Mouse (Mus musculus) liver, embryonic 14.5 days (tissue): ENCODE measurements at regions not wholly inside any gene's neighbourhood (a gene's known extent, or its start where the extent isn't known, plus 50 kb on each side); places are given as distances from the start of the nearest gene placed in this dataset.

Source experiments
- ATAC-seq: fragments of 200-750 bp; cut with Nextera tagmentation; 2 replicates; pipeline ENCODE4 v1.8.0; 2017; ENCODE audit warnings: moderate number of reproducible peaks, mild to moderate bottlenecking, moderate library complexity; ENCODE audit not compliant: insufficient read depth
- DNase-seq, 3 experiments: peaks; one replicate each; pipeline ENCODE4 v3.0.0-alpha.2; 2012 to 2013; ENCODE audit warnings: low read depth in 3 of 3, low spot score in 3 of 3
- H3K27ac ChIP-seq: fragments of 300-500 bp; sonication (generic); 2 replicates; pipeline ENCODE4 v1.5.1; 2014; ENCODE audit warnings: moderate library complexity, mild to moderate bottlenecking, control low read depth, inconsistent platforms
- H3K27me3 ChIP-seq: fragments of 300-500 bp; sonication (generic); 2 replicates; pipeline ENCODE4 v1.6.1; 2014; ENCODE audit warnings: mild to moderate bottlenecking, low read length, moderate library complexity; ENCODE audit not compliant: control insufficient read depth, insufficient read depth
- H3K36me3 ChIP-seq: fragments of 300-500 bp; sonication (generic); replicated peaks from 2 replicates; pipeline ENCODE4 v1.6.1; 2014; ENCODE audit warnings: low read depth; ENCODE audit not compliant: control insufficient read depth, insufficient read depth
- H3K4me1 ChIP-seq, 2 experiments: fragments of 200-500 bp in 1 of 2; fragments of 300-500 bp in 1 of 2; sonication (generic) in 1 of 2; replicated peaks; 2 replicates each; pipeline ENCODE4 v1.6.1; 2012 to 2014; ENCODE audit warnings: antibody characterized with exemption in 1 of 2, inconsistent platforms in 1 of 2, low read length in 1 of 2; ENCODE audit not compliant: control insufficient read depth in 2 of 2, insufficient read depth in 2 of 2
- H3K4me2 ChIP-seq: fragments of 300-500 bp; sonication (generic); 2 replicates; pipeline ENCODE4 v1.6.1; 2014; ENCODE audit warnings: low read depth, mild to moderate bottlenecking, control low read depth, moderate library complexity
- H3K4me3 ChIP-seq, 2 experiments: fragments of 200-500 bp in 1 of 2; fragments of 300-500 bp in 1 of 2; sonication (generic) in 1 of 2; 2 replicates each; pipeline ENCODE4 v1.5.1; 2012 to 2014; ENCODE audit warnings: low read depth in 2 of 2, low read length in 2 of 2, mild to moderate bottlenecking in 2 of 2, control low read depth in 1 of 2, inconsistent platforms in 1 of 2, moderate library complexity in 1 of 2; ENCODE audit not compliant: insufficient read depth in 1 of 2
- H3K9ac ChIP-seq: fragments of 300-500 bp; sonication (generic); replicated peaks from 2 replicates; pipeline ENCODE4 v1.6.1; 2014; ENCODE audit warnings: mild to moderate bottlenecking, control low read depth, moderate library complexity
- H3K9me3 ChIP-seq: fragments of 300-500 bp; sonication (generic); 2 replicates; pipeline ENCODE4 v1.6.1; 2016; ENCODE audit warnings: low read length, mixed read lengths; ENCODE audit not compliant: control insufficient read depth
- CTCF ChIP-seq: IDR thresholded peaks from 2 replicates; pipeline ENCODE4 v1.5.1; 2016; ENCODE audit warnings: antibody characterized with exemption, low read depth, control low read depth
- EP300 ChIP-seq: IDR thresholded peaks from 2 replicates; pipeline ENCODE4 v1.6.1; 2016; ENCODE audit warnings: antibody characterized with exemption, low read depth
- WGBS: fragments of 180-500 bp; shearing (Covaris S2); extraction: QIAGEN DNeasy Blood & Tissue Kit; methylation state at CpG from one replicate; pipeline ENCODE4 v1.1.7; 2014; ENCODE audit not compliant: insufficient replicate concordance; 5-methylcytosine and 5-hydroxymethylcytosine counted together

DNA sequence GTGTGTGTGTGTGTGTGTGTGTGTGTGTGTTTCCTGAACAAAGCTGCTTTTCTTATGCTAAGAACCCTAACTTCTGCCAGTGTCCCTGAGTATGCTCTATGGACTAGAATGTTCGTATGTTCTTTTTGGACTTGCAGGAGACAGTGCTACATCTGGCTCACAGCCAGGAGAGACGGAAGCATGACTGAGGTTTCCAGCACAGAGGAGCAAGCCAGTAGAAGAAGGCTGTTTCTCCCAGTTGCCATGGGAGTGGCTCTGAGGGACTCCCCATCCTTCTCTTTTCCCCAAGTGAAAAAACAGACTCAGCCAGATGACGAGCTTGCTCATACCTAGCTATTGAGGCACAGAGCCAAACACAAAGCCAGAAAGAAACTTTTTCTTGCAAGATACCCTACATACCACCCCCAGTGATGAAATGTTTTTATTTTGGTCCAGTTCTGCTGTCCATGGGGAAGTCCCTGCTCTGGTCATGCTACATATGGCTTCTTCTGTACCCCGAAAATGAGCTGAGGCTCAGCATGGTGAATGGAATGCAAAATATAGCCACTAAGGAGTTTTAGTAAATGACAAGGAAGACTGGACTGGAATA, 582.3 kb upstream of the Nox3 start:
- TF ChIP-seq CTCF (no peak), EP300 (no peak)

DNA sequence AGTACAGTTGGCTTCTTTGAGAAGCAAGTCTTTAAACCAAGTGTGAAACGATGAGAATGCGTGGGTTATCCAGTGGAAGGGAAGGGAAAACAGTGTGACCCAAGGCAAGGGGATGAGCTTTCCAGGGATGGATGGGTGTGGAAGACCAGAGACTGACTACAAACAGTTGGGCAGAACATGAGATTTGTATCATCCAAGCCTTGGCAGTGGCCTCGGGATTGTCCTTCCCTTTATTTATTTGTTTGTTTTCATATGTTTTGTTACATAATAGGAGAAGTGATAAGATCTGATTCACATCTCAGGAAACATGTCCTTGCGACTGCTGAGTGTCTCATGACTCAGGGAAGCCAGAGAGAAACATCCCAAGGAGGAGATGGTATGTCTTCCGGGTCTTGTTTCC, 585.4 kb upstream of the Nox3 start:
- H3K27ac ChIP-seq = no peak overlapping the region
- TF ChIP-seq CTCF = no peak
- no peak for TF ChIP-seq EP300
- no peaks in the 10 kb centered on the region for H3K27me3 ChIP-seq
- no peak overlapping the region for H3K4me2 ChIP-seq
- no peak overlapping the region for H3K9ac ChIP-seq
- ATAC-seq = no peak
- no peaks in the 10 kb centered on the region for H3K4me1 ChIP-seq
- no peak for DNase-seq
- 62% methylated on average over 5 of the region's 5 CpGs for WGBS
- no peaks in the 10 kb centered on the region for H3K9me3 ChIP-seq
- H3K4me3 ChIP-seq = no peak overlapping the region
- H3K36me3 ChIP-seq = no peaks in the 10 kb centered on the region

More for the DNA sequence above, 582.3 kb upstream of the Nox3 start:
- Histone ChIP-seq H3K9ac (no peak overlapping the region), H3K9me3 (no peaks in the 10 kb centered on the region), H3K4me3 (no peak overlapping the region), H3K36me3 (no peaks in the 10 kb centered on the region), H3K4me2 (no peak overlapping the region), H3K27me3 (no peaks in the 10 kb centered on the region), H3K4me1 (no peaks in the 10 kb centered on the region), H3K27ac (no peak overlapping the region)
- DNase-seq = no peak
- 46% methylated on average over 4 of the region's 4 CpGs for WGBS
- ATAC-seq = no peak

DNA sequence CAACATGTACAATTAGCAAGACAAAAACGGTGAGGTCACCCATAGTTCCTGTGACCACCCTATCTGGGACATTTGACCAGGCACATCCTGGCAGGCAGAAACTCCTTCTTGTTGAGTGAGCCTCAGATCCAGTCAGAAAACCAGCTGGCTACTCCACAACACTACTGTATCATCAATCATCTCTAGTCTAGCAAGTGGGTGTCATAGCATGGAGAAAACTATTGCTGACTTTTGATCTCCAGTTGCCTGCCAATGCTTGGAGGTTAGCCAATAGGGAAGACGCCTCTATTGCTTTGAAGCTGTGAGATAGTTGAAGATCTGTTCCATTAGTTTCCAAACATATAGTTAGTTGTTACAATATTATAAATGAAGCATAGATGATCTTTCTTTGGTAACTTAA, 595.4 kb upstream of the Nox3 start:
- Histone ChIP-seq H3K9me3 (no peaks in the 10 kb centered on the region), H3K27ac (no peak overlapping the region), H3K4me1 (no peaks in the 10 kb centered on the region), H3K9ac (no peak overlapping the region), H3K27me3 (no peaks in the 10 kb centered on the region), H3K36me3 (no peaks in the 10 kb centered on the region), H3K4me2 (no peak overlapping the region), H3K4me3 (no peak overlapping the region)
- TF ChIP-seq CTCF (no peak), EP300 (no peak)
- ATAC-seq (no peak), DNase-seq (no peak)
- WGBS = 53% methylated on average over 2 of the region's 2 CpGs

DNA sequence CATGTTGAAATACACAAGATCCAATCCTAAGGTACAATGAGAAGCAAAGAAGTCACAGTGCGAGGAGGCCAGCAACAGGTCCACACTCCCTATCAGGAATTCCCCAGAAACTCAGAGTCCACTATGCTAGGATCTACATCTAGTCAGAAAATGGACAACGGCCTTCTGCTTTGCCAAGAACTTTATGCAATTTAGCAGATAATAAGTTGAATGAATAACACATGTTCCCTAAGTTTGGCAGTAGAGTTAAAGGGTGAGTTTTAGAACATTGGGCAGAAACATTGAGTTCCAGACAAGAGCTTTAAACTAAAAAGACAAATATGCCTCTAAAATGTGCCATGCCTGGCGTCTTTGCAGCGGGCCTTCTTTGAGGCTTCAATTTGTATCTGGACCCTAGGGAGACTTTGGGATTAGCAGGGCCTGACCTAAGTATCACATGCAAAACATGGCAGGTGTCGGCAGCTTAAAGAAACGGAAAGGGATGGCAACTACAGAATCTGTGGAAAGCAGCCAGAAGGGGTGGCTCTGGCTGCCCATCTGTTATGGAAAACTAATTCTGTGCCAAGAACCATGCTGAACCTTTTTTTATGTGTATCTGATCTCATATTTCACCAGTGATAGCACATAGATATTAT, 600.6 kb upstream of the Nox3 start:
- H3K4me3 ChIP-seq = no peak overlapping the region
- no peaks in the 10 kb centered on the region for H3K9me3 ChIP-seq
- no peaks in the 10 kb centered on the region for H3K4me1 ChIP-seq
- H3K27ac ChIP-seq = no peak overlapping the region
- no peak for TF ChIP-seq CTCF
- no peak for TF ChIP-seq EP300
- no peak for DNase-seq
- H3K36me3 ChIP-seq = no peaks in the 10 kb centered on the region
- H3K4me2 ChIP-seq = no peak overlapping the region
- H3K27me3 ChIP-seq = no peaks in the 10 kb centered on the region
- no peak for ATAC-seq
- no peak overlapping the region for H3K9ac ChIP-seq
- WGBS = 59% methylated on average over 6 of the region's 6 CpGs

DNA sequence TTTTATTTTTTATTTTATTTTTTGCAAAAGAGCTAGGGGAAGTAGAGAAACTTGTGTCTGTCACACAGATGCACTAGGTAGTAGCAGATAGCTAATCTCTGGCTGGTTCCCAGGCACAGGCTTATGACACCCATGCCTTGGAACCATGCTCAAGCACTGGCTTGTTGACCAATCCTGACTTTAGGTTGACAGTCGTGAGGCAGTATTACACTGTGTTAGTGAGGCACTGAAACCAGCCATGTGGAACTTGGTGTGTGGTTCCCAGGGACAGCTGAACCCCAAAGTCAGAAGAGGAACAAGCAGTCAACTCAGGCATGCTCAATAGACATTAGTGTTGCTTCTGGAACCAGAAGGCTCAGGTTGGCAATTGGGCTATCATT, 601.1 kb upstream of the Nox3 start:
- H3K4me3 ChIP-seq = no peak overlapping the region
- TF ChIP-seq EP300 (no peak), CTCF (no peak)
- no peak overlapping the region for H3K27ac ChIP-seq
- H3K9ac ChIP-seq = no peak overlapping the region
- H3K27me3 ChIP-seq = no peaks in the 10 kb centered on the region
- 35% methylated on average over 1 of the region's 1 CpGs for WGBS
- no peaks in the 10 kb centered on the region for H3K36me3 ChIP-seq
- H3K9me3 ChIP-seq = no peaks in the 10 kb centered on the region
- no peaks in the 10 kb centered on the region for H3K4me1 ChIP-seq
- no peak for DNase-seq
- no peak overlapping the region for H3K4me2 ChIP-seq
- ATAC-seq = no peak
